Mouse (Mus musculus) 3T3-L1 (cell line): ENCODE measurements around the gene Cdc45.

Source experiments
- DNase-seq: peaks from one replicate; pipeline ENCODE4 v3.0.0-alpha.2; 2015; ENCODE audit warnings: low read depth, low spot score

Gene Cdc45

DNA sequence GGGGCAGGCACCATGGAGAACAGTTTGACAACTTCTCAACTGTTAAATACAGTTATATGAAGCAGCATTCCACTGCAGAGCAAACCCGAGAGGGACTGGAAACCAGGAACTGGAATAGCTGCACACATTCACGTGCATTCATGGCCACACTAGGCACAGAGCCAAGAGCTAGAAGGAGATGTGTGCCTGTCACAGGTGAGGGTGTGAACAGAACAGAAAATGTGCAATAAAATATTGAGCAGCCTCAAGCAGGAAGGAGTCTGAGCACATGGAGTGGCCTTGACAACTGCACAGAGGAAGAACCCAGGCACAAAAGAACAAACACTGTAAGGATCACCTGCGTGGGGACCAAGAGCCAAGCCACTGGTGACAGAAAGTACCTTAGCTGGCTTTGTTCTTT is 81.1 kb downstream of the Cdc45 start:
- DNase-seq: no peak
